Mouse (Mus musculus): ENCODE measurements around the gene Pithd1.

Gene Pithd1

DNA sequence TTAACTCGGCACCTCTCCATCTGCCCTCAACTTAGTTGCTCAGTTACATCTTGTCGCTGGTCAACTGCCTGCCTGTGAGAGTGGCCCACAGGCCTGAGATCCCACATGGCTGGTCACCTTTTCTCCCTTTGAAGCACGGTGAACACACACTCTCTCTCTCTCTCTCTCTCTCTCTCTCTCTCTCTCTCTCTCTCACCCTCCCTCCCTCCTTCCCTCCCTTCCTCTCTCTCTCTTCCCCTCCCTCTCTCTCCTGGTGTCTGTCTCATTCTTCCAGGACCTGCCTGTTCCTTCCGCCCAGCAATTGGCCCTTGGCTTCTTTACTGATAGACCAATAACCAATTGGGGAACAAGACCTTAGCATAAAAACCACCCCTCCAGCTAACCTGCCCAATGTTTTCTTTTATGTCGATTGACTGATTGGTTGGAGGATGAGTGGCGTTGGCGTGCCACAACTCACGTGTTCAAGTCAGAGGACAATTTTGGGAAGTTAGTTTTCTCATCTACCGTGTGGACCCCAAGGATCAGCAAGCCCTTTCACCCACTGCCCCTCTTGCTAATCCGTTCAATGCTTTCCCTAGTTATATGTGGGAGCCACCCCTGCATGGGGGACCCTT lies 60.8 kb downstream of the Pithd1 start:
- DNase-seq = no peak
